Mouse (Mus musculus): Measurements from ENCODE around the gene Ptms. TPM values are rescaled to one million over a fixed set of nuclear protein-coding genes. Genes with fewer than 3 reads are reported as not detected.
A peak's percentile ranks its signal among the peaks of the same experiment; 100 is the strongest.
"Not testable (repeated sequence)": the region's sequence is repeated elsewhere in the genome, so short reads cannot be mapped to it uniquely, and the experiment has no call there.

Ptms gene
- polyA plus RNA-seq, 1 experiment from 2014 or later: 701 TPM

DNA sequence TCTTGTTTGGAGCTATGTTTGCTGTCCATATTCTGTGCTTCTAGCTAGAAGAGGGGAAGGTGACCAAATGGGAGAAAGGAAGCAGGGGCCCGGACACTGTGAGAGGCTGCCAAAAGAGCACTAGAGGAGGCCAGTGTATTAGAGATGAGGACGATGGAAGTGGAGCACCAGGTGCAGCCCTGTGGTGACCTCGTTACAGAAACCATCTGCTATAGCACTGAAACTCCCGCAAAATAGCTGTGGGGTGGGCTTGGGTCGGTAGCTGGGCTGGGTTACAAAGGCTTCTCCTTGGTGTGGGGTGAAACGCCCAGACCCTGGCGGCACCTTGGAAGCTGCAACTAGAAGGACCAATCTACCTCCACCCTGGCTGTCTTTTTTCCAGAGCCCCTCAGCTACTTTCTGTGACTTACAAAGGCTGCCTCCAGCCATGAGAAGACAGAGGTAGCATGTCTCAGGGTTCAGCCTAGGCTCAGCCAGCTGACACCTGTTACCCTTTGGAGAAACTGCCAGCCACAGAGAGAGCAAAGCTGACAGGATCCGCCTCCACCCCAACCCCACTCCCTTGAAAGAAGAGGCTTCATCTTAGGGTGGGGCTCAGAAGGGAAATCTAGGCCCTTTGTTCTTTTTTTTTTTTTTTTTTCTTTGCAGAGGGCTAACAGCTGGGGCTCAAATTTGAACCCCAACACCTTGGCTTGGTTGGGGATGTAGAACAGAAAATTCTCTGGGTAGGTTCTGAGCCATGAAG, 19.7 kb downstream of the Ptms start:
- WGBS: 49% methylated on average over 8 of the region's 8 CpGs
- Histone ChIP-seq H3K4me1 (replicated peaks; ENCODE audit: control insufficient read depth, insufficient read depth, low read length) (peaks cover 16% of the 10 kb centered on the region), H3K4me2 (ENCODE audit: low read length) (no peak overlapping the region), H3K36me3 (ENCODE audit: control insufficient read depth, insufficient read depth) (no peaks in the 10 kb centered on the region), H3K27ac (ENCODE audit: low read length) (no peak overlapping the region), H3K9me3 (ENCODE audit: control insufficient read depth, low read length) (no peaks in the 10 kb centered on the region), H3K9ac (replicated peaks; ENCODE audit: low read depth, low read length) (no peak overlapping the region), H3K27me3 (replicated peaks; ENCODE audit: control insufficient read depth, insufficient read depth, low read length) (no peaks in the 10 kb centered on the region), H3K4me3 (replicated peaks; ENCODE audit: low read length) (no peak overlapping the region)
- no peak for ATAC-seq

DNA sequence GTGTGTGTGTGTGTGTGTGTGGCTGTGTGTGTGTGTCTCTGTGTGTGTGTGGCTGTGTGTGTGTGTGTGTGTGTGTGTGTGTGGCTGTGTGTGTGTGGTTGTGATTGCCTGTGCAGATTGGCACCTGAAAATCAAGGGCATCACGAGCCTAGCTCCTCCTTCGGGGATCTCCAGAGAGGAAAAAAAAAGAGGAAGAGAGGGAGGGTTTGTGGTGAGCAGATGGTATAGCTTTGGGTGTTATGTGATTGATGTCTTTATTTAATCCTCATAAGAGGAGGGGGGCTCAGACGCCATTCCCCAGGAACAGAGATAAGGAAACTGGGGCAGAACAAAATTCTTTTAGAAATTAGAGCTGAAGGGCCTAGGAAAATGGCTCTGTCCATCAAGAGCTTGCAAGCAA, 21.5 kb downstream of the Ptms start:
- no peaks in the 10 kb centered on the region for H3K36me3 ChIP-seq (ENCODE audit: control insufficient read depth, insufficient read depth)
- no peaks in the 10 kb centered on the region for H3K27me3 ChIP-seq (replicated peaks; ENCODE audit: control insufficient read depth, insufficient read depth, low read length)
- H3K4me1 ChIP-seq (replicated peaks; ENCODE audit: control insufficient read depth, insufficient read depth, low read length): peaks cover 2% of the 10 kb centered on the region
- WGBS: 56% methylated on average over 3 of the region's 3 CpGs
- H3K9ac ChIP-seq (replicated peaks; ENCODE audit: low read depth, low read length): no peak overlapping the region
- no peak overlapping the region for H3K4me2 ChIP-seq (ENCODE audit: low read length)
- no peak overlapping the region for H3K4me3 ChIP-seq (replicated peaks; ENCODE audit: low read length)
- H3K9me3 ChIP-seq (ENCODE audit: control insufficient read depth, low read length): no peaks in the 10 kb centered on the region
- H3K27ac ChIP-seq (ENCODE audit: low read length): peak overlapping the region; percentile 7; the same call in 1 of the 2 replicates
- ATAC-seq: no peak

DNA sequence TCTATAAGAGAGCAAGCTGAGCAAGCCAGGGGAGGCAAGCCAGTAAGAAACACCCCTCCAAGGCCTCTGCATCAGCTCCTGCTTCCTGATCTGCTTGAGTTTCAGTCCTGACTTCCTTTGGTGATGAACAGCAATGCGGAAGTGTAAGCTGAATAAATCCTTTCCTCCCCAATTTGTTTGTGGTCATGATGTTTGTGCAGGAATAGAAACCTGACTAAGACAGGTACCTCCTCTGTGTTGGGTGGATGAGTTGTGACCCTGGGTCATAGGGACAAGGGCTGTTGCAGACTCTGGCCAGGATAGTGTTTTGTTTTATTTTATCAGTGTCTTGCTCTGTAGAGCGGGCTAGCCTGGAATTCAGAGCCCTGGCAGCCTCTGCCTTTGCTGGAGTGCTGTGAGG, 25.8 kb downstream of the Ptms start:
- not testable (repeated sequence) for H3K9me3 ChIP-seq (ENCODE audit: control insufficient read depth, low read length); H3K27ac ChIP-seq (ENCODE audit: low read length); H3K27me3 ChIP-seq (replicated peaks; ENCODE audit: control insufficient read depth, insufficient read depth, low read length); H3K36me3 ChIP-seq (ENCODE audit: control insufficient read depth, insufficient read depth); H3K4me1 ChIP-seq (replicated peaks; ENCODE audit: control insufficient read depth, insufficient read depth, low read length); H3K4me3 ChIP-seq (replicated peaks; ENCODE audit: low read length); H3K4me2 ChIP-seq (ENCODE audit: low read length); H3K9ac ChIP-seq (replicated peaks; ENCODE audit: low read depth, low read length); ATAC-seq
- 92% methylated on average over 2 of the region's 2 CpGs for WGBS

DNA sequence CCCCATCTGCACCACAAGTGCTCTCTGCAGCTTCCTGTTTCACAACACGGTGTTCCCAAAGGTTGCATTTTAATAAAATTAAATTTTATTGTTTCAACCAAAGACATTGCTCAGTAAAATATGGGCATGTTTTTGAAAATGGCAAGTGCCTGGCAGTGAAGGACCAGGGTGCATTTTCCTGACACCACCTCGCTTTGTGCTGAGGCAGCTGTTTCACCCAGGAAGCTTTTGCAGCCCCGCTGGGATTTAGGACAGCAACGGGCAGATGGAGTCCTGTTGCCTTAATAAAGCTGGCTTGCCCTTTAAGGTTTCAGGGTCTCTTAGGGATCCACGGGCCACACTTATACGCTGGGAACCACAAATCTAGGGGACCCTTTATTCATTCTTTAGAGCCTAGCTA, 28.9 kb downstream of the Ptms start:
- 69% methylated on average over 6 of the region's 6 CpGs for whole genome bisulfite sequencing
- Histone ChIP-seq H3K9ac (replicated peaks; ENCODE audit: low read depth, low read length) (no peak overlapping the region), H3K4me2 (ENCODE audit: low read length) (no peak overlapping the region), H3K9me3 (ENCODE audit: control insufficient read depth, low read length) (no peaks in the 10 kb centered on the region), H3K27me3 (replicated peaks; ENCODE audit: control insufficient read depth, insufficient read depth, low read length) (no peaks in the 10 kb centered on the region), H3K27ac (ENCODE audit: low read length) (no peak overlapping the region), H3K4me1 (replicated peaks; ENCODE audit: control insufficient read depth, insufficient read depth, low read length) (no peaks in the 10 kb centered on the region), H3K36me3 (ENCODE audit: control insufficient read depth, insufficient read depth) (no peaks in the 10 kb centered on the region), H3K4me3 (replicated peaks; ENCODE audit: low read length) (no peak overlapping the region)
- ATAC-seq: no peak

DNA sequence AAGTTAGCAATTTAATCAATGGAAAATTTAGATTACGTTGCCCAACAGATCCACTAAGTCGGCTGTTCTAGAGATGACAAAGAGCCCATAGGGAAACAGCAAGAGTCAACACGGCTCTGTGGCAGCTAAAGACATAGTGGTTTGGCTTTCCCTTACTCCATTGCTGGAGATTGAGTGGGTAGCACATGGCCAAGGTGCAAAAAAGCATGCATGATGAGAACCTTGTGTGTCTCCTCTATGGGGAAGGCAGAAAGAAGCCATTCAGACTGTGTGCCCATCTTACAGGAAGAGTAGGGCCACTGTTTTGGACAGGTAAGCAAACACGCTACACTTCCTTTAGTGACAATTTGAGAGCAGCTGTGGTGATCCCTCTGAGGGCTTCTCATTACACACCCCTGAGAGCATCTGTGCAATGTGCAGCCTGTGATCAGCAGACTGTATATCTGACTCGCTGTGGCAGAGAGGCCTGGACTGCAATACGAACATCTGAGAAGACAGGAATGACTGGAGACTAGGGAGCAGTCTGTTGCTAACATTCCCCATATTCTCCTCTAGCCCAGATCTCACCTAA, 31.3 kb downstream of the Ptms start:
- no peak overlapping the region for H3K9ac ChIP-seq (replicated peaks; ENCODE audit: low read depth, low read length)
- no peak overlapping the region for H3K27ac ChIP-seq (ENCODE audit: low read length)
- no peaks in the 10 kb centered on the region for H3K36me3 ChIP-seq (ENCODE audit: control insufficient read depth, insufficient read depth)
- no peak overlapping the region for H3K4me2 ChIP-seq (ENCODE audit: low read length)
- WGBS: 95% methylated on average over 6 of the region's 6 CpGs
- H3K27me3 ChIP-seq (replicated peaks; ENCODE audit: control insufficient read depth, insufficient read depth, low read length): no peaks in the 10 kb centered on the region
- no peaks in the 10 kb centered on the region for H3K9me3 ChIP-seq (ENCODE audit: control insufficient read depth, low read length)
- no peaks in the 10 kb centered on the region for H3K4me1 ChIP-seq (replicated peaks; ENCODE audit: control insufficient read depth, insufficient read depth, low read length)
- no peak overlapping the region for H3K4me3 ChIP-seq (replicated peaks; ENCODE audit: low read length)
- no peak for ATAC-seq

DNA sequence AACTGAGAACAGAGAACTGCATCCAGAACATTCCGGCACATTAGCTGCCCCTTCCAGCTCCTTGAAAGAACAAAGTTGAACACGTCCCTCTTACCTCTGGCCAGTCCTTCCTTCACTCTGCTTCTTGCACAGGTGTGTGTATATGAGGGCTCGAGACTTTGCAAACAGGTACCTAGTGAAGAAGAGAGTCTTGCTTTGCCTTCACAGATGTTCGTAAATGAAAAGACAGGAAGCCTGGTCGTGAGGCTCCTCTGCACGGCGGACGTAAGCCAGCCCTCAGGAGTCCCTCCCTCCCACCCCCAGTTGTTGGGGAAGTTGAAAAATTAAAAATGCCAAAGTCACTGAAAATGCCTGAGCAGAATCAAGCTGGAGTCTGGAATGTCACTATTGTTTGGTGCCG, 31.9 kb downstream of the Ptms start, which contains the start of gene Cd4:
Gene Cd4, minus strand, starts transcription at position 236 of the 400 bp plus-strand sequence.
- no peak within 1 kb of the TSS for H3K27ac ChIP-seq (ENCODE audit: low read length)
- H3K9me3 ChIP-seq (ENCODE audit: control insufficient read depth, low read length): no peaks in the 10 kb centered on the region
- no peaks in the 10 kb centered on the region for H3K27me3 ChIP-seq (replicated peaks; ENCODE audit: control insufficient read depth, insufficient read depth, low read length)
- H3K4me1 ChIP-seq (replicated peaks; ENCODE audit: control insufficient read depth, insufficient read depth, low read length): no peaks in the 10 kb centered on the region
- WGBS: 88% methylated on average over 9 of the region's 9 CpGs
- H3K4me3 ChIP-seq (replicated peaks; ENCODE audit: low read length): no peak within 1 kb of the TSS
- H3K36me3 ChIP-seq (ENCODE audit: control insufficient read depth, insufficient read depth): no peaks in the 10 kb centered on the region
- no peak within 1 kb of the TSS for H3K4me2 ChIP-seq (ENCODE audit: low read length)
- no peak for ATAC-seq
- no peak within 1 kb of the TSS for H3K9ac ChIP-seq (replicated peaks; ENCODE audit: low read depth, low read length)

DNA sequence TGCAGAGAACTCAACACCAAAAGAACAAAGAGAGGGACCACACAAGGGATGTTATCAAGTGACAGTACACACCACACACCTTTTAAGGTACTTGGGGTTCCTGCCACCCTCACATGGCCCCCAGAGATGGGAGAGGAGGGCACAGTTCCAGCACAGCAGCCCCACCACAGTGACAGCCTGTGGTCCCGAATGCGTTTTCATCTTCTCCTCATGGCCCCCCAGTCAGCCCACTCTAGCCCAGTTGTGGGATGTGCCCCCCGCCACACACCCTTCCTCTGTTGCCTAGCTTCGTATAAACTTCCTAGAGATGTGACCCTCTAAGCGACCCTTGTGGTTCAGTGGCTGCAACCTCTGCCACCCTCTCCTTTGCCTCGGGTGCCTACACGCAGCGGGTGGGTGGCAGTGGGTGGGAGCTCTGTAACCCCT, 33.9 kb downstream of the Ptms start:
- no peaks in the 10 kb centered on the region for H3K27me3 ChIP-seq (replicated peaks; ENCODE audit: control insufficient read depth, insufficient read depth, low read length)
- WGBS: 94% methylated on average over 8 of the region's 8 CpGs
- no peaks in the 10 kb centered on the region for H3K36me3 ChIP-seq (ENCODE audit: control insufficient read depth, insufficient read depth)
- no peak overlapping the region for H3K4me3 ChIP-seq (replicated peaks; ENCODE audit: low read length)
- no peak overlapping the region for H3K4me2 ChIP-seq (ENCODE audit: low read length)
- H3K4me1 ChIP-seq (replicated peaks; ENCODE audit: control insufficient read depth, insufficient read depth, low read length): no peaks in the 10 kb centered on the region
- ATAC-seq: no peak
- no peaks in the 10 kb centered on the region for H3K9me3 ChIP-seq (ENCODE audit: control insufficient read depth, low read length)
- no peak overlapping the region for H3K9ac ChIP-seq (replicated peaks; ENCODE audit: low read depth, low read length)
- H3K27ac ChIP-seq (ENCODE audit: low read length): no peak overlapping the region

DNA sequence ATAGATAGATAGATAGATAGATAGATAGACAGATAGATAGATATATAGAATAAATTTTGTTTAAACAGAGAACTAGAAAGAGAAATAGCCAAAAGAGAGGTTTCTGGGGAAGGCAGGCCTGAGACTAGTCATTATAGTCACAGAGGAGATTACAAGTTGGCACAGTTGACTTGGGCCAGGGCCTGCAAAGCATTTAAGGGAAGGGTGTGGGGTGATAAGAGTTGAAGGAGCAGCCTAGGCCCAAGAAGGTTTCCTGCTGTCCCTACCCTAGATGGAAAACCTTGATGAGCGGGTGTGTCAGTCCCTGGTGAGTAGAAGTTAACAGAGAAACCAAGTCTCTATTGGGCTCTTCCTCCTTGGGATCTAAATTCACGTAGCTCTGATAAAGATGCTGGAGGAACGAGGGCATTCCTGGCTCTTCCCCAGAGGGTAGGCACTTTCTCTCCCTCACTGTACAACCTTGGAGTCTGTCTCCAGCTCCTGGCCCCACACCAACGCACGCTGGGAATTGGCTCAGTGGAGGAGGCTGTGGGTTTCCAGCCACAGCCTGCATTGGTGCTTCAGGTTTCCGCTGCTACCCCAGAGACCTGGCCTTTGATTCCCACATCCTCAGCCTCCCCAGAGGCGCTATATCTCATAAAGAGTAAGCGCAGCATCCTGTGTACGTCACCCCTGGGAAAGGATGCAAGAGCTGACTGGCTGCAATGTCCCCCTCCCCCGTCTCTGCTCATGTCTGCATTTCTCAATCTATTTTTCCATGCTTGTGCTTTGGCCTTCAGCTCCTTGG, 35.0 kb downstream of the Ptms start:
- no peak overlapping the region for H3K9ac ChIP-seq (replicated peaks; ENCODE audit: low read depth, low read length)
- H3K27me3 ChIP-seq (replicated peaks; ENCODE audit: control insufficient read depth, insufficient read depth, low read length): no peaks in the 10 kb centered on the region
- no peaks in the 10 kb centered on the region for H3K36me3 ChIP-seq (ENCODE audit: control insufficient read depth, insufficient read depth)
- 74% methylated on average over 10 of the region's 10 CpGs for WGBS
- H3K4me1 ChIP-seq (replicated peaks; ENCODE audit: control insufficient read depth, insufficient read depth, low read length): no peaks in the 10 kb centered on the region
- no peak overlapping the region for H3K27ac ChIP-seq (ENCODE audit: low read length)
- H3K4me3 ChIP-seq (replicated peaks; ENCODE audit: low read length): no peak overlapping the region
- no peak overlapping the region for H3K4me2 ChIP-seq (ENCODE audit: low read length)
- no peaks in the 10 kb centered on the region for H3K9me3 ChIP-seq (ENCODE audit: control insufficient read depth, low read length)
- ATAC-seq: no peak

DNA sequence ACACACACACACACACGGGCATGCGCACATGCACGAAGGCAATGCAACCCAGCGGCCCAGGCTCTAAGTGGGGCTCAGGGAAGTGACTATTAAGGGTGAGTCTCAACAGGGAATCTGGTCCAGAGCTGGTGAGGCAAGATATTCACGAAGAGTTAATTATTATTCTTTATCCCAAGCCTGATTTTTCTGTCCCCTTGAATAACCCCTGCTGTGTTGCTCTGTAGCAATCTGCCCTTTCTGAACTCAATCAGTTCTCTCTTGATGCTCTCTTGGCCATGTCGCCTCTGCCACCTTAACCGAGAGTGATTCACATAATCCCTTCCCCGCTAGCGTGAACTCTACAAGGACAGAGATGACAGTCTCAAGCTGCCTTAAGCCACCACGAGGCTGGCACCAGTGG, 36.6 kb downstream of the Ptms start:
- 71% methylated on average over 10 of the region's 10 CpGs for WGBS
- no peak overlapping the region for H3K4me2 ChIP-seq (ENCODE audit: low read length)
- no peak overlapping the region for H3K4me3 ChIP-seq (replicated peaks; ENCODE audit: low read length)

More for the DNA sequence above, 36.6 kb downstream of the Ptms start:
- Histone ChIP-seq H3K27me3 (replicated peaks; ENCODE audit: control insufficient read depth, insufficient read depth, low read length) (no peaks in the 10 kb centered on the region), H3K9me3 (ENCODE audit: control insufficient read depth, low read length) (no peaks in the 10 kb centered on the region), H3K9ac (replicated peaks; ENCODE audit: low read depth, low read length) (no peak overlapping the region), H3K36me3 (ENCODE audit: control insufficient read depth, insufficient read depth) (no peaks in the 10 kb centered on the region), H3K27ac (ENCODE audit: low read length) (no peak overlapping the region), H3K4me1 (replicated peaks; ENCODE audit: control insufficient read depth, insufficient read depth, low read length) (no peaks in the 10 kb centered on the region)
- no peak for ATAC-seq
